Mouse (Mus musculus) megakaryocyte, embryonic 14.5 days (primary cell): ENCODE data around the gene Zer1.

Experiments used
- FLI1 ChIP-seq: IDR thresholded peaks from 2 replicates; pipeline ENCODE4 v1.6.1; 2012; ENCODE audit warnings: low read length, inconsistent platforms, mixed read lengths
- GATA1 ChIP-seq: IDR thresholded peaks from 3 replicates; pipeline ENCODE4 v1.6.1; 2012; ENCODE audit warnings: mixed read lengths, low read length, inconsistent platforms, borderline replicate concordance

- TF ChIP-seq GATA1: no peak
- no peak for TF ChIP-seq FLI1
These were observed 61.9 kb downstream of the Zer1 start for GRCm38 (mm10) chr2:30062249-30063093.
